Mouse (Mus musculus): Measurements from ENCODE around the gene Aknad1. TPM values are rescaled to one million over a fixed set of nuclear protein-coding genes. Genes with fewer than 3 reads are reported as not detected.

Gene Aknad1
- total RNA-seq, 2 experiments from 2014 or later: 1.6 to 6.3 TPM

DNA sequence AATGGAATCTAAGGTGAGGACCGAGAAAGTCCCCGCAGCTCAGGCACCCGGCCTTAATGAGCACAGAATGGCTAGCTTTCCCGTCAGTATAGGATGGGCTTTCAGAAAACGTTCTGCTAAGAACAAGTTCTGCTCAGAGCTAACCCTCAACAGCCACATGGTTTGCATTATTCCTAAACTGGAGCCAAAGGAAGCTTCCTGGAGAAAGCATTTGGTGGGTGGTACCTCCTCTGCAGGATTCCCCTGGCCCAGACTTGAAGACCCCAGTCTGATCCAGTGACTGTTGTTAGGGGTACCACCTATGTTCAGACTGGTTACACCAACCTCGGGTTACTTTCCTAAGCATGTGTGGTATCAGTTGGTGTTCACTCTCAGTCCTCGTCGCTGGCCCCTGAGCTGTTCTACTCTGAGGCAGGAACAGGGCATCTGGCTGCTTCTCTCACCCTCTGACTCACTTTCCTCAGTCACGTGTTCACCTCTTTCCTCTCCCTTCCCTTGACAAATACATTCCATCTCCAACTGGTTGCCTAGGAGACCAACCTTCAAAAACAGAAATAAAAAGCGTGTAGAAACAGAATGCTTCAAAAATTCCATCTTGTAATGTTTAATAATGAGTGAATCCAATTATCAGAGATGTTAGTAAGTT lies 41.9 kb downstream of the Aknad1 start:
- no peak for ATAC-seq (replicated peaks; ENCODE audit: low FRiP score, poor library complexity, severe bottlenecking)

DNA sequence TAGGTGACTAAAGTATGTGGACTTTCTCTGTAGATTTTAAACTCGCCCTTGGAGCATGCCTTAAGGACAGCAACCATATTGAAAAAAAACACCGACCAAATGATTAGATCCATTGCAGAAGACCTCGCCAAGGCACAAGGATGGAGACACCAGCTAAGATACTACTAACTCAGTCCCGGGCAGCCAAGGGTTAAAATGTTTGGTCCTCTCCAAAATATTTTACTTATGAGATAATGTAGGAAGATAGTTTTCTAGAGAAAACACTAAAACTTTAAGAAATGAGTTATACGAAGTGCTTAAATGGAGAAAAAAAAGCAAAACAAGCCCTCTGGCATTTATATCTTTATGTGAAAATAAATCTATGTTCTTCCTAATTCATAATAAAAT lies 42.4 kb downstream of the Aknad1 start:
- no peak for ATAC-seq (replicated peaks; ENCODE audit: low FRiP score, poor library complexity, severe bottlenecking)

DNA sequence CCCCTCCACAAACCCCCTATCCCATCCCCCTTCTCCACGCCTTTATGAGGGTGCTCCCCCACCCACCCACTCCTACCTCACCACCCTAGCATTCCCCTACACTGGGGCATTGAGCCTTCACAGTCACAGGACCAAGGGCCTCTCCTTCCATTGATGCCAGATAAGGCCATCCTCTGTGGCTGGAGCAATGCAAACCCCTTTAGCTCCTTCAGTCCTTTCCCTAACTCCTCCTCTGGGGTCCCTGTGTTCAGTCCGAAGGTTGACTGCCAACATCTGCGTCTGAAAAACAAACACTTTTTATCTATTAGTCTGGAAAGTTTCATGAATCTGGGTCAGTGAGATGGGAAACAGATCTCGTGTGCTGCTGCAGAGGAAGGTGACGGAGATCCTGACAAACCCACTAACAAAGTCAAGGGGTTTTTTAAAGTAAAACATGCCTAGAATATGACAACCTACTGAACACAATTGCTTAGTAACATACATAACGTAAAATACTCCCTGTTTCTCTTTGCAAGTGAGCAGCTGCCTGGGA lies 43.0 kb downstream of the Aknad1 start:
- ATAC-seq (replicated peaks; ENCODE audit: low FRiP score, poor library complexity, severe bottlenecking): no peak

DNA sequence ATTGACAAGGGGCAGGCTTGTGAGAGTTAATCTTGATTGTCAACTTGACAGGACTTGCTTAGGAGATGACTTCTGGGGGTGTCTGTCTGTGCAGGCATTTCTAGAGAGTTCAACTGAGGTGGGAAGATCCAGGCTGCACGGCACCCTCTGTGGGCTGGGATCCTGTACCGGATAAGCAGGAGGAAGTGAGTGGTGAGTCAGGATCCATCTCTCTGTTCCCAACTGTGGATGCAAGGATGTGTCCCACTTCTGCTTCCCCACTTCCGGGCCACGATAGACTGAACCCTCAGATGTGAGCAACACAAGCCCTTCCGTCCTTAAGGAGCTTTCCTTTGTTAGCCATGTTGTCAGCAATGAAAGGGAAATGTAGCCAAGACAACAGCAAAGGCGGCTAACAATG lies 47.1 kb downstream of the Aknad1 start:
- ATAC-seq (replicated peaks; ENCODE audit: low FRiP score, poor library complexity, severe bottlenecking): no peak

DNA sequence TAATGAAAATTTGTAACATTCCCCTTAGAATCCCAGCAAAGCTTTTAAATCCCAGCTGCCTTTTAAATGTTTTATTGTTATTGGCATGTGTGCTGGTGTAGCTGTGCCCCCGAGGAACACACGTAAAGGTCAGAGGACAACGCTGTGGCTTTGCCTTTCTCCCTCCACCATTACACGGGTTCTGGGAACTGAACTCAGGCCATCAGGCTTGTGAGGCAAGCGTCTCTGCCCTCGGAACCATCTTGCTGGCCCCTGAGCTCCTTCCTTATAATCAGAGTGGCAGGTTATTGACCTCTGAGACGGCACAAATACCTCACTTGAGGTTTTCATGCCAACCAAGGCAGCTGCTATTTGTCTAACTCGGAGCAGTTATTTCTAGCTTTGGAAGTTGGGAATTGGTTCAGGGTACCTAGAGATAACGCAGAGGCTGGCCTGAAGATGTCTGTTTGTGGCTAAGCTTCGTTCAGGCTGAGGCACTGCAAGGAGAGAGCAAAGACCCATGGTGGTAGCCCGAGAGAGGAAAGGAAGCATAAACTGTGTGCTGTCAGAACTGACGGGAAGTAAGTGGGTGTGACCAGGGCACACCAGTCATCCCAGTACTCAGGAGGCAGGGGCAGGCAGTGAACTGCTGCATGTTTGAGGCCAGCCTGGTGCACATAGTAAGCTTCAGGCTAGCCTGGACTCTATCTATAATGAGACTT lies 48.4 kb downstream of the Aknad1 start:
- no peak for ATAC-seq (replicated peaks; ENCODE audit: low FRiP score, poor library complexity, severe bottlenecking)

DNA sequence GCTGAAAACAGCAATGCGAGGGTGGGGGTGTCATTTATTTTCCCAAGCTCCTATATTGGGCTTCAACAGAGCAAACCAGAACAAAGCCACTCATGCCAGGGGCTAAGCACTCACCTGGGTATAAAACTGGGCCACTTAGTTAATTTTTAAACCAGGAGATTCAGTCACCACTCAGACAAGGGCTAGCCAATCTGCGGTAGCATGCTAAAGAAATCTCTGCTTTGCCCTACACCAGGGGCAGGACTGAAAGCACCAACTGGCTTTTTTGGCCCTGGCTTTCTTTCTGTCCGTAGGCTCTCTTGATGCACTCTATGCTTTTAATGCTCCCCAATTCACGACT lies 49.0 kb downstream of the Aknad1 start:
- no peak for ATAC-seq (replicated peaks; ENCODE audit: low FRiP score, poor library complexity, severe bottlenecking)

DNA sequence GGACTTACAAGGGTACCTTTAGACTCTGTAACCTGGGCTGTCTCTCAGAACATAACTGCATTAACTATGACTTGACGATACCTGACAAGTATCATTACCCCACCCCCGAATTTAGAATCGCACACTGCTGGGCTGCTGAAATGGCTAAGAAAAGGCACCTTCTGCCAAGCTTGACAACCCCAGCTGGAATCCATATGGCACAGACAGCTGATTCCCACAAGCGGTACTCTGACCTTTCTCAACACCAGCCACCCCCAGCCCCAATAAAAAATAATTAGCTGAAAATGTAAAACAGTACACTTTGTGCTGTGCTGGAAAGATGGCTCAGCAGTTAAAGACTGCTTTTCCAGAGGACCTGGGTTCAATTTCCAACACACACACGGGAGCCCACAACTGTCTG lies 49.8 kb downstream of the Aknad1 start:
- ATAC-seq (replicated peaks; ENCODE audit: low FRiP score, poor library complexity, severe bottlenecking): no peak

DNA sequence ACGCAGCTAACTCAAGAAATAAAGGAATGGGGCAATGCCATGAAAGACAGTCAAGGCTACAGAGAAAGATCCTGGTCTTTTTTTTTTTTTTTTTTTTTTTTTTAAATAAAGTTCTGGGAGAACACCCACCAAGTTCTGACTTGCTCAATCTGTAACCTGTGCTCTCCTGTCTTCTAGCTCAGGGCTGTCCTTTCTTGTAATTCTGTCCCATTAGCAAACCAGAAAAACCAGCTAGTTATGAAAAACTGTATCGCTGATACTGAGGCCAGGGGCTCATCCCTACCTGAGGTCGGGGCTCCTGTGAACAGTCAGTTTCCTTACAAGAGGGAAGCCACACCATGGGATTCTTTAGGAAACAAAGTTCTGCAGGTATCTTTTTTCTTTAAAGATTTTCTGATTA lies 51.0 kb downstream of the Aknad1 start:
- no peak for ATAC-seq (replicated peaks; ENCODE audit: low FRiP score, poor library complexity, severe bottlenecking)

DNA sequence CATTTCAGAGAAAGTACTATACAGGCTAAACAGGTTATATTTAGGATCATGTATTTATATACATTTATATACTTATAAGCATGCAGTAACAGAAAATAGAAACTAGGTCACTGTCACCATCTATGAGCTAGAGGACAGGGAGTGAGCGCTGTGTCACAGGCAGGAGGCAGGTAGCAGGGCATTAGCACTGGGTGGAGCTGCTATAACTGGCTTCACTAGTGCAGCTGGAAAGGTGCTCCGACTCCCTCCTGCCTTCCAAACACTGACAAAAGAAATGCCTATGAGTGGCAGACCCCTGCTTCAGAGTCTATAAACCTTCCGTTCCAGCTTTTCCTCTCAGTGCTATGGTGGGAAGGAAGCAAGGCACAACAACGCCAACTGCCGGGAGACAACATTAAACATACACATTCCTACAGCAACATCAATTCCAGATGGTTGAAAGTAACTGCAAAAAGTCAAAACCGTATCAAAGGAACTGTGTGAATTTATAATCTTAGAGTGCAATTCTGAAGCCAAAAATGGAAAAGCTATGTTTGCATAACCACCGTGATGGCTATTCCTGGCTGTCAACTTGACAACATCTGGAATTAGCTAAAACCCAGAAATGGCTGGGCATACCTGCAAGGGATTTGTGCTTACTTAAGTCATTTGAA lies 51.7 kb downstream of the Aknad1 start:
- no peak for ATAC-seq (replicated peaks; ENCODE audit: low FRiP score, poor library complexity, severe bottlenecking)

DNA sequence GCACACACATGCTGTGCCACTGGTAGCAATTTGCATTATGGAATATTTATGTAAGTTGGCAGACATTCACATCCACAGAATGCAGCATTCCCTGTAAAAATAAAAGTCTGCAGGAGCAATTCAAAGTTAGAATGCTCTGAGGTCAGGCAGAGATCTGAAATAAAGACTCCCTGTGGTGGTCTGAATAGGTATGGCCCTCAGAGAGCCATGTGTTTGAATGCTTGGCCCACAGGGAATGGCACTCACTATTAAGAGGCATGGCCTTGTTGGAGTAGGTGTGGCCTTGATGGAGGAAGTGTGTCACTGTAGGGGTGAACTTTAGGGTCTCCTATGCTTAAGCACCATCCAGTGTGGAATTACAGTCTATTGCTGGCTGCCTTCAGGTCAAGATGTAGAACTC lies 53.0 kb downstream of the Aknad1 start:
- no peak for ATAC-seq (replicated peaks; ENCODE audit: low FRiP score, poor library complexity, severe bottlenecking)

DNA sequence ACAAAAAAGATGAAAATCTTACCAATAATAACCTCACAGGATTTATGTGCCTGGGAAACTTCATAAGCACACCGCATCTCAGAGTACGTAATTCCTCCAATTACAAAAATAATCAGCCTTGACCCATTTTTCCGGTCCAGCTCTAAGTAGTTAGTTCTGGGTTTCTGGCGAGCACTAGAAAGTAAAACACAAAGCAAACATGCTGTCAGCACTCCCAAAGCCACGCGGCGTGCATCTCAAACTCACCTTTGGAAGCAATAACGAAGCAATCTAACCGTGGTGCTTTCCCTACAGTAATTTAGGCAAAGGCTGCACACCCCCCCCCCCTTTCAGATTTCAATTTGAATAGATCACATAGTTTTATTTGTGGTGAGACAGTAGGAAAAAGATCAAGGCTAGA lies 55.3 kb downstream of the Aknad1 start:
- no peak for ATAC-seq (replicated peaks; ENCODE audit: low FRiP score, poor library complexity, severe bottlenecking)

DNA sequence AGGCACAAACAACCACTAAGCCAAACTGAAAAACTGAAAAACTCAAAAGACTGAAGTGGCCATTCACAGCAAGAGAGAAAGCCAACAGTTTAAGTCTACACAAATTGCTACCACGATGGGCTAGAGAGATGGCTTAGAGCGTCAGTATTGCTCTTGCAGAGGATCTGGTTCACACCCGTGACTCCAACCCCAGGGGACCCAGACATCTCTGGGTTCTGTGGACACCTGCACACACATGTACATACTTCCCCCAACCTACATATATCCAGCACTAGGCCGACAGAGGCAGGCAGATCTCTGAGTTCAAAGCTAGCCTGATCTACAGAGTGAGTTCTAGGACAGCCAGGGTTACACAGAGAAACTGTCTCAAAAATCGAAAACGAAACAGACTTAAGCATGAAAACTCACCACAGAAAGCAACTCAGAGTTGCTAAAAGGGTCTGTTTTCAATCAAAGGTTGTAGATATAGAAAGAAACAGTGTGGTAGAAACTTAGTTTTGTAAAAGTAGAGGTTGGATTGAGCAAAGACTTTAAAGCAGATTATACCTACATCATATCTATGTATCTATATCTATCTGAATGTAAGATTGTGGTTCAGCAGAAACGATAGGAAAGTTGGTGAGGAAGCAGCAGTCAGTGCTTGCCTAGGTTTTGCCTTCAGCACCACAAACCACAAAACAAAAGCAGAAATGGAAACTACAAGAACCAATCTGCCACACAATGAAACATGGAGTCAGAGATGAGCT lies 56.3 kb downstream of the Aknad1 start:
- ATAC-seq (replicated peaks; ENCODE audit: low FRiP score, poor library complexity, severe bottlenecking): no peak

DNA sequence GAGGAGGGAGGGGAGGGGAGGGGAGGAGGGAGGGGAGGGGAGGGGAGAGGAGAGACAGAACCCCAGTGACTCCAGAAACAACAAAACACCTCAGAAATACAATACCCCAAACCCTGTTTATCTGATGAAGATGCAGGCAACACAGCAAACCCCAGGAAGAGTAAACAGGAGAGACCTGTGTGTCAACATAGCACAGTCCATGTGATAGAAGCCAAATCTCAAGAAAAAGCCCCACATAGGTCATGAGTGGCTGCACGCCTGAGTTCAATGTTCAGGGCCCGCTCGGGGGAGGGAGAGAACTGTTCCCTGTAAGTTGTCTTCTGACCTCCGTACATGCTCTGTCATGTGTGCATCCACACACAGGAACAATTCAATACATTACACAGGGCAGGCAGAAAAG lies 56.9 kb downstream of the Aknad1 start:
- ATAC-seq (replicated peaks; ENCODE audit: low FRiP score, poor library complexity, severe bottlenecking): no peak

DNA sequence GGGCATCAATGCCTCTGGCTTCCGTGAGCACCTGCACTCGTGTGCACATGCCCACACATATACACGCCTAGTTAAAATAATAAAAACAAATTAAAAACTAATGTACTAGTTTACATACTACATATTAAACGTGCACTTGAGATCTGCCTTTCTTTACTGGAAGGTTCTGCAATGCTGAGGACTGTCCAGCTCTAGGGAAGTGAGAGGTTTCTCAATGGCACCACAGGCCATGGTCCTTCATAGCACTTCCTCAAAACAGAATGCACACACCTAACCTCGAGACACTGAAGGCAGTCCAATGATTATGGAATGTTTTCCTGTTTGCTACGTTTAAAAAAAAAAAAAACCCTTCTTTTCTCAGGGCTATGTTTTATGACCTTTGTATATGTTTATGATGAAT lies 58.3 kb downstream of the Aknad1 start:
- ATAC-seq (replicated peaks; ENCODE audit: low FRiP score, poor library complexity, severe bottlenecking): no peak

DNA sequence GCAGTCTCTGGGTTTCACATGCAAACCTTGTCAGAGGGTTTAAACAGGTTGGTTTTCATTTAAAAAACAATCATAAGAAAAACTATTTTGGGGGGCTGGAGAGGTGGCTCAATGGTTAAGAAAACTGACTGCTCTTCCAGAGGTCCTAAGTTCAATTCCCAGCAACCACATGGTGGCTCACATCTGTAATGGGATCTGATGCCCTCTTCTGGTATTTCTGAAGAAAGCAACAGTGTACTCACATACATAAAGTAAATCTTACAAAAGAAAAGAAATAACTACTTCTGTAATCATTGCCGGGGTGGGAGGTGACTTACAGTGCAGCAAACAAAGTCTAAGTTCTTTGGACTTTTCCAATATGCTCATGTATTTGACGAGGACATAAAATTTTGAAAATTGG lies 58.9 kb downstream of the Aknad1 start:
- no peak for ATAC-seq (replicated peaks; ENCODE audit: low FRiP score, poor library complexity, severe bottlenecking)

DNA sequence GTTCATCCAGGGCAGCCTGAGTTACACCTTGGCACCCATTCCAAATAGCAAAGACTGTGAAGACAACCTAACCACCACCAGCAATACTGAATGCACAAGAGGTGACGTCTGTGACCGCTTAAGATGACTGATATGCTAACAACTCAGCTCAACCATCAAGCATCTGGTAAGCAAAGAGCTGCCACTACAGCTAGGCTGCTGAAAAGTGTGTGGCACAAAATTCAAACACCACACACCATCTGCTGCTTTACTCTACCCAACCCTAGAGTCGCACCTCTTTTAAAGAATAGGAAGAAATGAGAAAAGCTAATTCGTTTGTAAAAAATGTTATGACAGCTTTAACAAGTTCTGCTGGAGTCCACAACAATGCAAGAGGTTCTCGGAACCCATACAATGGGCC lies 66.2 kb downstream of the Aknad1 start:
- no peak for ATAC-seq (replicated peaks; ENCODE audit: low FRiP score, poor library complexity, severe bottlenecking)

DNA sequence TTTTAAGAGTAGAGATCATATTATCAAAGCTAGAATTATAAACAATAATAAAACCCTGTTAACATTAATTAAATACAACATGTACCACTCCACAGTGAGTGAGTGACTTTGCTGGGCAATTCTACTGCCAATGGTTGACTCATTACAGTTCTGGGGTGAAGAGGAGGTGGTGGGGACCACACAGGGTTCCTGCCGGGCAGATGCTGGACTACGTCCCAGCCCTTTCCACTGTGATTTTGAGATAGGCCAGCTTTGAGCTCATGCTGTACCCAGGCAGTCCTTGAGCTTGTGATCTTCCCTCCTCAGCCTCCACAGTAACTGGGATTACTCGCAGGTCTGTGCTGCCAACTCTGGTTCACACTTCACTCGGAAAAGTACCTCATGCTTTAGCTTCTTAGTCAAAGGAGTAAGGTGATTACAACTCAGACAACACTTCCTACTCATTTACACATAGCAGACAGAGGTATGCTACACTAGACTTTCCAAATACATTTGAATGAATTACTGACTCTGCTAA lies 71.3 kb downstream of the Aknad1 start:
- no peak for ATAC-seq (replicated peaks; ENCODE audit: low FRiP score, poor library complexity, severe bottlenecking)

DNA sequence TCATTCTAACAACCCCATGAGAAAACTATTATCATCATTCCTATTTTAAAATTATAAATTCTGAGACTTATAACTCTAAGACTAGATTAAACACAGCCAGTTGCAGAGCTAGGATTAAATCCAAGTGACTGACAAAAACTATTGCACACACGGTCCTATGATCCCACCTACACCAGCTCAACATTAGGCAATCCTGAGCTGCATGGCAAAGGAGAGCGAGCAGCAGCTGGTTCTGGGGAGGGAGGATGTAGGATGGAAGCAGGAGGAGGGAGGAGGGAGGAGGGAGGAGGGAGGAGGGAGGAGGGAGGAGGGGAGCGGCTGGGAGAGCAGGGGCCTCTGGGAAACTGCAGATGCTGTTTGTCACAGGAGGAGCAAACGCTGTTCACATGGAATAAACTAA lies 76.2 kb downstream of the Aknad1 start:
- no peak for ATAC-seq (replicated peaks; ENCODE audit: low FRiP score, poor library complexity, severe bottlenecking)

DNA sequence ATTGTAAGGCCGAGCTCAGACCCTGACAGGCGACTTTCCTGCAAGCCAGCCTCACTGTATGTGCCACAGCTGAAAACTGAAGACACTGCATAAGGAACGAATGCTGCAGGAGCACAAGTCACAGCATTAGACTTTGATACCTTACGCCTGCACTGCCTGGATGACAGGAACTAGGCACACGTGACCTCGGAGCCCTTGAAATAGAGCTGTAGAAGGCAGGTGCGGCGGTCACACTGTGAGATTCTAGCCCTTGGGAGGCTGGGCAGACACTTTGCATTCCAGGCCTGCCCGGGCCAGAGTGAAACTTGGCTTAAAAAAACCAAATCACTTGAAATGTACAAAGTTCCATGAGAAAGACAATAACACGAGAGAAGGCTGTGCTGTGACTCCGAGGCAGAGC lies 91.0 kb downstream of the Aknad1 start:
- ATAC-seq (replicated peaks; ENCODE audit: low FRiP score, poor library complexity, severe bottlenecking): no peak

DNA sequence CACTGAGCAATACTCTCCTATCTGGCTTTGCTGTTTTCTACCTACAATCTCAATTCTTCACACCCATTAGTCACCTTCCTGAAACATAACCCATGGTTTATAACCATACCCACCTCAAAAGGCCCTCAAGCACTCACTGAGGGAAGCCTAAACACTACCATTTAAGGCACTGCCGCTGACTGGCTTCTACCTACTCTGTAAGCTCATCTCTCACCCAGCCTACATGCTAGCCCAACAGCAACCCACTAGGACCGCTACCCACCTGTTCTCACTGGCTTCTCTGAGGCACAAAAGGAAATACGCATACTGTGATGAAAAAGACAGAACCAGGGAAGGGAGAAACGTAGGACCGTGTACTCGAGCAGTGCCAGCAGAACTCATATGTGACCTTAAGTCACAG lies 92.3 kb downstream of the Aknad1 start:
- ATAC-seq (replicated peaks; ENCODE audit: low FRiP score, poor library complexity, severe bottlenecking): no peak

All from erythroblast, adult 5-6 weeks (primary cell).